Mouse (Mus musculus): Measurements from ENCODE around the gene Ltb4r2. TPM values are rescaled to one million over a fixed set of nuclear protein-coding genes. Genes with fewer than 3 reads are reported as not detected.

Gene Ltb4r2
- polyA plus RNA-seq, 1 experiment from 2014 or later = 1.8 TPM

GRCm38 (mm10) chr14:55785195-55785594 is 24.0 kb downstream of the Ltb4r2 start:
- ATAC-seq = no peak
- Histone ChIP-seq H3K27ac (no peak overlapping the region), H3K27me3 (replicated peaks) (peaks cover 77% of the 10 kb centered on the region), H3K36me3 (peaks cover 8% of the 10 kb centered on the region; the same call in 1 of the 2 replicates), H3K4me2 (no peak overlapping the region), H3K9ac (no peak overlapping the region), H3K9me3 (replicated peaks) (no peaks in the 10 kb centered on the region), H3K4me3 (no peak overlapping the region), H3K4me1 (peaks cover 45% of the 10 kb centered on the region)
- 44% methylated on average over 6 of the region's 6 CpGs for WGBS (ENCODE audit: insufficient replicate concordance)

- 40% methylated on average over 11 of the region's 11 CpGs for WGBS (ENCODE audit: insufficient replicate concordance)
- Histone ChIP-seq H3K9me3 (replicated peaks) (no peaks in the 10 kb centered on the region), H3K4me3 (peak overlapping the region; percentile 62), H3K36me3 (peaks cover 8% of the 10 kb centered on the region; the same call in 1 of the 2 replicates), H3K27ac (no peak overlapping the region), H3K27me3 (replicated peaks) (peaks cover 55% of the 10 kb centered on the region), H3K4me1 (peaks cover 27% of the 10 kb centered on the region), H3K4me2 (peak overlapping the region; percentile 88), H3K9ac (peak overlapping the region; percentile 67)
- no peak for ATAC-seq
Measured at GRCm38 (mm10) chr14:55787731-55788130, 26.5 kb downstream of the Ltb4r2 start.

GRCm38 (mm10) chr14:55788256-55789050 is 27.2 kb downstream of the Ltb4r2 start, which contains the start of gene Ripk3:
Ripk3 (minus strand) TSS chr14:55788865.
- peak; percentile 70 for ATAC-seq
- Histone ChIP-seq H3K27me3 (replicated peaks) (peaks cover 48% of the 10 kb centered on the region), H3K9ac (peak within 1 kb of the TSS; percentile 67), H3K4me3 (peak within 1 kb of the TSS; percentile 62), H3K27ac (no peak within 1 kb of the TSS), H3K4me2 (peak within 1 kb of the TSS; percentile 88), H3K4me1 (peaks cover 25% of the 10 kb centered on the region), H3K36me3 (peaks cover 8% of the 10 kb centered on the region; the same call in 1 of the 2 replicates), H3K9me3 (replicated peaks) (no peaks in the 10 kb centered on the region)
- 2% methylated on average over 40 of the region's 40 CpGs for WGBS (ENCODE audit: insufficient replicate concordance)

GRCm38 (mm10) chr14:55793461-55793860 is 32.2 kb downstream of the Ltb4r2 start:
- H3K4me3 ChIP-seq = no peak overlapping the region
- H3K4me2 ChIP-seq = no peak overlapping the region
- no peak overlapping the region for H3K27ac ChIP-seq
- H3K4me1 ChIP-seq = peaks cover 17% of the 10 kb centered on the region
- H3K36me3 ChIP-seq = no peaks in the 10 kb centered on the region
- no peak overlapping the region for H3K9ac ChIP-seq
- no peaks in the 10 kb centered on the region for H3K9me3 ChIP-seq (replicated peaks)
- 54% methylated on average over 2 of the region's 2 CpGs for WGBS (ENCODE audit: insufficient replicate concordance)
- no peak for ATAC-seq
- H3K27me3 ChIP-seq (replicated peaks) = no peaks in the 10 kb centered on the region; the same call in 1 of the 2 replicates

- Histone ChIP-seq H3K9ac (no peak overlapping the region), H3K4me3 (no peak overlapping the region), H3K27me3 (replicated peaks) (no peaks in the 10 kb centered on the region; the same call in 1 of the 2 replicates), H3K4me1 (peaks cover 12% of the 10 kb centered on the region), H3K36me3 (no peaks in the 10 kb centered on the region), H3K27ac (no peak overlapping the region), H3K9me3 (replicated peaks) (no peaks in the 10 kb centered on the region), H3K4me2 (no peak overlapping the region)
- 44% methylated on average over 2 of the region's 2 CpGs for WGBS (ENCODE audit: insufficient replicate concordance)
- ATAC-seq = no peak
Measured at GRCm38 (mm10) chr14:55793946-55794345, 32.7 kb downstream of the Ltb4r2 start.

- Histone ChIP-seq H3K27me3 (replicated peaks) (no peaks in the 10 kb centered on the region), H3K4me3 (no peak overlapping the region), H3K27ac (no peak overlapping the region; the same call in 1 of the 2 replicates), H3K9ac (no peak overlapping the region), H3K4me2 (0 out of 2 replicates have a peak overlapping the region, but pooled peaks have one; percentile 9), H3K4me1 (peaks cover 11% of the 10 kb centered on the region), H3K36me3 (no peaks in the 10 kb centered on the region), H3K9me3 (replicated peaks) (no peaks in the 10 kb centered on the region)
- ATAC-seq = peak; percentile 35; the same call in 1 of the 2 replicates
- WGBS (ENCODE audit: insufficient replicate concordance) = 54% methylated on average over 15 of the region's 15 CpGs
Measured at GRCm38 (mm10) chr14:55795380-55796163, 34.3 kb downstream of the Ltb4r2 start.

Other genes with a start within 250 kb of the Ltb4r2 start
- not detected in 2 replicates for gene Nrl, start 236.4 kb upstream of the Ltb4r2 start, polyA plus RNA-seq (2016; fragmentation: Nextera tagmentation; extraction: Ambion mirVana)
- 35.5 and 37.4 TPM in 2 replicates for gene Pck2, start 221.2 kb upstream of the Ltb4r2 start, polyA plus RNA-seq (2016; fragmentation: Nextera tagmentation; extraction: Ambion mirVana)
- 57.1 and 60.3 TPM in 2 replicates for gene Dcaf11, start 201.4 kb upstream of the Ltb4r2 start, polyA plus RNA-seq (2016; fragmentation: Nextera tagmentation; extraction: Ambion mirVana)
- 1.9 and 2.7 TPM in 2 replicates for gene A730061H03Rik, start 201.0 kb upstream of the Ltb4r2 start, polyA plus RNA-seq (2016; fragmentation: Nextera tagmentation; extraction: Ambion mirVana)
- 0.63 and 0.75 TPM in 2 replicates for gene Fitm1, start 185.8 kb upstream of the Ltb4r2 start, polyA plus RNA-seq (2016; fragmentation: Nextera tagmentation; extraction: Ambion mirVana)
- gene Psme1, start 183.3 kb upstream of the Ltb4r2 start, polyA plus RNA-seq (2016; fragmentation: Nextera tagmentation; extraction: Ambion mirVana) = 108 and 111 TPM in 2 replicates
- gene Emc9, start 176.1 kb upstream of the Ltb4r2 start, polyA plus RNA-seq (2016; fragmentation: Nextera tagmentation; extraction: Ambion mirVana) = 28.7 and 32.9 TPM in 2 replicates
- 221 and 222 TPM in 2 replicates for gene Psme2, start 170.3 kb upstream of the Ltb4r2 start, polyA plus RNA-seq (2016; fragmentation: Nextera tagmentation; extraction: Ambion mirVana)
- 14.2 and 15.7 TPM in 2 replicates for gene Rnf31, start 169.7 kb upstream of the Ltb4r2 start, polyA plus RNA-seq (2016; fragmentation: Nextera tagmentation; extraction: Ambion mirVana)
- 14.4 and 15.3 TPM in 2 replicates for gene Irf9, start 157.9 kb upstream of the Ltb4r2 start, polyA plus RNA-seq (2016; fragmentation: Nextera tagmentation; extraction: Ambion mirVana)
- gene Rec8, start 143.4 kb upstream of the Ltb4r2 start, polyA plus RNA-seq (2016; fragmentation: Nextera tagmentation; extraction: Ambion mirVana) = 1.8 and 3.2 TPM in 2 replicates
- 46.0 and 48.8 TPM in 2 replicates for gene Ipo4, start 125.5 kb upstream of the Ltb4r2 start, polyA plus RNA-seq (2016; fragmentation: Nextera tagmentation; extraction: Ambion mirVana)
- 1.8 and 2.8 TPM in 2 replicates for gene Gm49378, start 123.5 kb upstream of the Ltb4r2 start, polyA plus RNA-seq (2016; fragmentation: Nextera tagmentation; extraction: Ambion mirVana)
- gene Tm9sf1, start 117.6 kb upstream of the Ltb4r2 start, polyA plus RNA-seq (2016; fragmentation: Nextera tagmentation; extraction: Ambion mirVana) = 64.9 and 69.7 TPM in 2 replicates
- gene Tssk4, start 111.2 kb upstream of the Ltb4r2 start, polyA plus RNA-seq (2016; fragmentation: Nextera tagmentation; extraction: Ambion mirVana) = 0.18 and 0.30 TPM in 2 replicates
- 27.5 and 28.1 TPM in 2 replicates for gene Mdp1, start 100.9 kb upstream of the Ltb4r2 start, polyA plus RNA-seq (2016; fragmentation: Nextera tagmentation; extraction: Ambion mirVana)
- gene Gmpr2, start 89.5 kb upstream of the Ltb4r2 start, polyA plus RNA-seq (2016; fragmentation: Nextera tagmentation; extraction: Ambion mirVana) = 36.8 and 39.1 TPM in 2 replicates
- 322 and 329 TPM in 2 replicates for gene Nedd8, start 89.3 kb upstream of the Ltb4r2 start, polyA plus RNA-seq (2016; fragmentation: Nextera tagmentation; extraction: Ambion mirVana)
- 31.9 and 32.2 TPM in 2 replicates for gene Tinf2, start 79.6 kb upstream of the Ltb4r2 start, polyA plus RNA-seq (2016; fragmentation: Nextera tagmentation; extraction: Ambion mirVana)
- 1.6 and 2.1 TPM in 2 replicates for gene Tgm1, start 47.5 kb upstream of the Ltb4r2 start, polyA plus RNA-seq (2016; fragmentation: Nextera tagmentation; extraction: Ambion mirVana)
- gene Rabggta, start 39.2 kb upstream of the Ltb4r2 start, polyA plus RNA-seq (2016; fragmentation: Nextera tagmentation; extraction: Ambion mirVana) = 18.3 and 18.9 TPM in 2 replicates
- gene Dhrs1, start 15.7 kb upstream of the Ltb4r2 start, polyA plus RNA-seq (2016; fragmentation: Nextera tagmentation; extraction: Ambion mirVana) = 34.3 and 35.2 TPM in 2 replicates
- 56.0 and 59.4 TPM in 2 replicates for gene Nop9, start 15.7 kb upstream of the Ltb4r2 start, polyA plus RNA-seq (2016; fragmentation: Nextera tagmentation; extraction: Ambion mirVana)
- 10.7 and 11.2 TPM in 2 replicates for gene Cideb, start 3.0 kb upstream of the Ltb4r2 start, polyA plus RNA-seq (2016; fragmentation: Nextera tagmentation; extraction: Ambion mirVana)
- 3.1 and 3.6 TPM in 2 replicates for gene Ltb4r1, start 4.5 kb downstream of the Ltb4r2 start, polyA plus RNA-seq (2016; fragmentation: Nextera tagmentation; extraction: Ambion mirVana)
- 2.9 and 3.6 TPM in 2 replicates for gene Adcy4, start 22.7 kb downstream of the Ltb4r2 start, polyA plus RNA-seq (2016; fragmentation: Nextera tagmentation; extraction: Ambion mirVana)
- gene Ripk3, start 27.4 kb downstream of the Ltb4r2 start, polyA plus RNA-seq (2016; fragmentation: Nextera tagmentation; extraction: Ambion mirVana) = 29.1 and 30.0 TPM in 2 replicates
- 3.3 and 5.3 TPM in 2 replicates for gene Nfatc4, start 61.7 kb downstream of the Ltb4r2 start, polyA plus RNA-seq (2016; fragmentation: Nextera tagmentation; extraction: Ambion mirVana)
- 7.0 and 8.2 TPM in 2 replicates for gene Nynrin, start 92.6 kb downstream of the Ltb4r2 start, polyA plus RNA-seq (2016; fragmentation: Nextera tagmentation; extraction: Ambion mirVana)
- gene Cbln3, start 123.0 kb downstream of the Ltb4r2 start, polyA plus RNA-seq (2016; fragmentation: Nextera tagmentation; extraction: Ambion mirVana) = 0.25 TPM in 2 replicates
- 12.8 and 13.0 TPM in 2 replicates for gene Khnyn, start 123.5 kb downstream of the Ltb4r2 start, polyA plus RNA-seq (2016; fragmentation: Nextera tagmentation; extraction: Ambion mirVana)
- 14.0 and 15.3 TPM in 2 replicates for gene Sdr39u1, start 138.9 kb downstream of the Ltb4r2 start, polyA plus RNA-seq (2016; fragmentation: Nextera tagmentation; extraction: Ambion mirVana)
- not detected in 2 replicates for gene Cma1, start 183.2 kb downstream of the Ltb4r2 start, polyA plus RNA-seq (2016; fragmentation: Nextera tagmentation; extraction: Ambion mirVana)
- not detected in 2 replicates for gene Cma2, start 189.6 kb downstream of the Ltb4r2 start, polyA plus RNA-seq (2016; fragmentation: Nextera tagmentation; extraction: Ambion mirVana)

Data from liver, embryonic 12.5 days (tissue).